Mouse (Mus musculus): ENCODE measurements around the gene Gzmg. TPM values are rescaled to one million over a fixed set of nuclear protein-coding genes. Genes with fewer than 3 reads are reported as not detected.
"Not testable (repeated sequence)": the region's sequence is repeated elsewhere in the genome, so short reads cannot be mapped to it uniquely, and the experiment has no call there.

The Gzmg gene
- not detected in 2 replicates for polyA plus RNA-seq (2012; rRNA removed)

- not testable (repeated sequence) for DNase-seq (ENCODE audit: low spot score)
Observed at GRCm38 (mm10) chr14:56159479-56159878, at the start of gene Gzmg. Gene Gzmg (minus strand): TSS chr14:56159579.

GRCm38 (mm10) chr14:56205613-56206012 lies 46.2 kb upstream of the Gzmg start:
- no peak for DNase-seq (ENCODE audit: low spot score)

- not testable (repeated sequence) for DNase-seq (ENCODE audit: low spot score)
Observed at GRCm38 (mm10) chr14:56205021-56205420, 45.6 kb upstream of the Gzmg start.

- peak; percentile 41 for DNase-seq (ENCODE audit: low spot score)
Observed at GRCm38 (mm10) chr14:56203975-56204374, 44.6 kb upstream of the Gzmg start.

- DNase-seq (ENCODE audit: low spot score): no peak
Observed at GRCm38 (mm10) chr14:56186946-56187345, 27.6 kb upstream of the Gzmg start.

DNA sequence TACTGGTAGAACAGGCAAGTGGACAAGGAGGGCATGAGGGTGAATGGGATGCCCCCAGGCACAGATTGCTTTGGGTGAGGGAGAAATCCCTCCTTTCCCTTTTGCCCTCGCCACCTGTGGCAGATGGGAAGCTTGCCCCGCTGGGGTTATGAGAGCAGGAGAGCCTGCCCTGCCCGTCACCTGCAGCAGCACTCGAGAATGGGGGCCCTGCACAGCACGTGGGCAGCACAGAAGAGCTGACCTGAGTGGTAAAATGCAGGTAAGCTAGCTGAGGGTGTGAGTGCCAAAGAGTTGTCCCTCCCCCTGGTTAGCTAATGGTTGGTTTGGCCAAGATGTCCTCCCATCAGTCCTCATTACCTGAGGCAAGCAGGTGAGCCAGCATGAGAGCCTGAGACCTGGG lies 27.1 kb upstream of the Gzmg start:
- no peak for DNase-seq (ENCODE audit: low spot score)

DNA sequence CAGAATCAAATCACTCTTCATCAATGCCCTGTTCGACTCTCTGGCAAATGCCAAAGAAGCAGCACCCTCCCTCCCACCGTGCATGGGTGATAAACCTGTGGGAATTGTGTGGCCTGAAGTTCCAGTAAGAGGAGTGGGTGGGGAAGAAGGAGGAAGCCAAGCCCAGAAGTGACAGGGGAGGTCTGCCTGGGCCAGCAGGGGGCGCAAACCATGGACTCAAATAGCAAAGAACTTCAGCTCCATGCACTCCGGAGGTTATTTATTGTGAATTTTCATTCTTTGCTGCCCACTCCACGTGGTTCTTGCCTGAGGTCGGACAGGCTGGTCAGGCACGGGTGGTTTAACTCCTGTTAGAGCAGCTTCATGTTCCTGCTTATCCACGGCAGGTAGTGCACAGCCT lies 18.3 kb upstream of the Gzmg start:
- DNase-seq (ENCODE audit: low spot score): not testable (repeated sequence)

GRCm38 (mm10) chr14:56174499-56174898 lies 15.1 kb upstream of the Gzmg start, which contains the start of gene Gzmn:
Gene Gzmn (minus strand): TSS chr14:56174599.
- DNase-seq (ENCODE audit: low spot score): no peak

- no peak for DNase-seq (ENCODE audit: low spot score)
Observed at GRCm38 (mm10) chr14:56173396-56173795, 14.0 kb upstream of the Gzmg start.

DNA sequence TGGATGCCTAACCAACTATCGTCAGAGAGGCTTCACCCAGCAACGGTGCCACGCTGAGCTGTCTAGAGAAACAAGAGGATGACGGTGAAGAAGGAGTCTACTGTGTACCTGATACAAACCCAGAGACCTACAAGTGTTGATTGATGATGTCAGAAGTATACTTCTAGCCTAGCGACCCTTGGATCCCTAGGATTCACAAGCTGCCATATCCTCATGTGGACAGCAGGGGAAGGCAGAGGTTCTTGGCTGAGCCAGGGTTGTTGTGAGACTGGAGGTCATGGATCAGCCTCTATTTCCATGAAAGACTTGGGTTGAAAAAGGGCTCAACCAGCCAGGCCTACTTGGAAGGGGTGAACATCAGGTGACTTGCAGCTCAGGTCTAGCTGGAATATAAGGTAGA lies 13.4 kb upstream of the Gzmg start:
- no peak for DNase-seq (ENCODE audit: low spot score)

DNA sequence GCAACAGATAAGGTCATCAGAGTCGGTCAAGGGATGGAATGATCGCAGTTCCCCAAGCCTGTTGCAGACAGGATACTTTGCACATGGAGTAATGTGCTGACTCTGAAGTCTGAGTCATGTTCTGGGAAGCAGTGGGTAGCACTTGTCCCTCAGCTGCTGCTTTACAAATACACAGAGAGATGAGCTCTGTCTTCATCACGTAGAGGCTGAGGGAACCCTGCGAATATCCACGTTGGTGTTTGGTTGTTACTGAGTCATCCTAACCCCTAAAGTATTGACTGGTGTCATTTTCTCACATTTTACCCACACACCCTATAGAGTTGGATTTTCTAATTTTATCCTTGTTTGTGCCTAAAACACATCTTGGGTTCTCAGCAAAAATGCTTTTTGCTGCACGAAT lies 8.6 kb upstream of the Gzmg start:
- no peak for DNase-seq (ENCODE audit: low spot score)

GRCm38 (mm10) chr14:56162109-56162508 lies 2.7 kb upstream of the Gzmg start:
- no peak for DNase-seq (ENCODE audit: low spot score)

DNA sequence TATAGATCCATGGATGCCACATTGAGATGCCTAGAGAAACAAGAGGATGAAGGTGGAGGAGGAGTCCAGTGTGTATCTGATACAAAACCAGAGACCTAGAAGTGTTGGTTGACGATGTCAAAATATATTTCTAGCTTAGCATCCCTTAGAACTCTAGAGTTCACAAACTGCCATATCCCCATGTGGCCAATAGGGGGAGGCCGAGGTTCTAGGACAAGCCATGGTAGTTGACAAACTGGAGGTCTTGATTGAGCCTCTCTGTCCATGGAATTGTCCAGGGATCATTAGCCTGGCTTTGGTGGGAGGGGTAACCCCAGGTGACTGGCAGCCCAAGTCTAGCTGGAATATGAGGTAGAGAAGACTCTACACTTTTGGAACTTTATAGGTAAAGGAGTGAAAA lies 4.0 kb downstream of the Gzmg start:
- no peak for DNase-seq (ENCODE audit: low spot score)

- not testable (repeated sequence) for DNase-seq (ENCODE audit: low spot score)
Observed at GRCm38 (mm10) chr14:56133675-56134074, 25.7 kb downstream of the Gzmg start.

DNA sequence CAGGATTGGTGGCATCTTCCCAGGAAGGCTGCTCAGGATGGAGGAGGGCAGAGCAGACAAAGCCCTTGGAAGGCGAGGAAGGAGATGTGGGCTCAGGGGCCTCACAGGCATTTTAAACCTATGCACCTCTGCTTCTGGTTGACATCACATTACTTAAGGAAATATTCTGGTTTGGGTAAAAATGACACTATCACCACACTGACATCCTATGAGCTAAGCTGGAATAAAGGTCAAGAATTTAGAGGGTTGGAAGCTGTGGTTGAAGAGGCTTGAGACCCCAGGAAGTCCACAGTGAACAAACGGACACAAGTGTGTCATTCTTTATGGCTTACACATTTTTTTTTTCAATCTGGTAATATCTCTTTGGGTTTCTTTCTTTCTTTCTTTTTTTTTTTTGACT lies 26.9 kb downstream of the Gzmg start, which contains the start of gene Gzmd:
Gene Gzmd (minus strand): TSS at position 101 of the 400 bp plus-strand sequence.
- not testable (repeated sequence) for DNase-seq (ENCODE audit: low spot score)

GRCm38 (mm10) chr14:56128341-56128740 lies 31.0 kb downstream of the Gzmg start:
- no peak for DNase-seq (ENCODE audit: low spot score)

DNA sequence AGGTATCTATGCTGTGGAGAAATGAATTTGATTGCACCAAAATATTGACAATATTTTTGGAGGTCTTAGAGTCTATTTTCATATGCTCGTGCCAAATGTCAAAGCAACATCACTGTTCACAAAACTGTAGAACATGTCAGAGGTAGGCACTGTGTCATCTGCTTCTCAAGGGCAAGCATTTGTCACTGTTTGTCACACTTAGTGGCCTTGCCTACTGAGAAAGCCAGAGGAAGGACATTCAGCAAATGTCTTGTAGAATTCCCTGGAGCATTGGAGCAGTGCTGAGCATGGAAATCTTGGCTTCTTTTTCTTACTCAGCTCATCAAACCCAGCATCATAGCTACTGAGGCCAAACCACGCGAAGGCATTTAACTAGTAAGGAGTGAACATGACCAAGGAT lies 35.9 kb downstream of the Gzmg start:
- DNase-seq (ENCODE audit: low spot score): no peak

DNA sequence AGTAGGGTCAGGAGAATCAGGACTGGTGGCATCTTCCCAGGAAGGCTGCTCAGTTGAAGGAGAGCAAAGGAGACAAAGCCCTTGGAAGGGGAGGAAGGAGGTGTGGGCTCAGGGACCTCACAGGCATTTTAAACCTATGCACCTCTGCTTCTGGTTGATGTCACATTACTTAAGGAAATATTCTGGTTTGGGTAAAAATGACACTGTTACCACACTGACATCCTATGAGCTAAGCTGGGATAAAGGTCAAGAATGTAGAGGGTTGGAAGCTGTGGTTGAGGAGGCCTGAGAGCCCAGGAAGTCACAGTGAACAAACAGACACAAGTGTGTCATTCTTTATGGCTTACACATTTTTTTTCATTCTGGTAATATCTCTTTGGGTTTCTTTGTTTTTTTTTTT lies 38.9 kb downstream of the Gzmg start, which contains the start of gene Gzme:
Gene Gzme (minus strand): TSS at position 101 of the 400 bp plus-strand sequence.
- DNase-seq (ENCODE audit: low spot score): no peak

DNA sequence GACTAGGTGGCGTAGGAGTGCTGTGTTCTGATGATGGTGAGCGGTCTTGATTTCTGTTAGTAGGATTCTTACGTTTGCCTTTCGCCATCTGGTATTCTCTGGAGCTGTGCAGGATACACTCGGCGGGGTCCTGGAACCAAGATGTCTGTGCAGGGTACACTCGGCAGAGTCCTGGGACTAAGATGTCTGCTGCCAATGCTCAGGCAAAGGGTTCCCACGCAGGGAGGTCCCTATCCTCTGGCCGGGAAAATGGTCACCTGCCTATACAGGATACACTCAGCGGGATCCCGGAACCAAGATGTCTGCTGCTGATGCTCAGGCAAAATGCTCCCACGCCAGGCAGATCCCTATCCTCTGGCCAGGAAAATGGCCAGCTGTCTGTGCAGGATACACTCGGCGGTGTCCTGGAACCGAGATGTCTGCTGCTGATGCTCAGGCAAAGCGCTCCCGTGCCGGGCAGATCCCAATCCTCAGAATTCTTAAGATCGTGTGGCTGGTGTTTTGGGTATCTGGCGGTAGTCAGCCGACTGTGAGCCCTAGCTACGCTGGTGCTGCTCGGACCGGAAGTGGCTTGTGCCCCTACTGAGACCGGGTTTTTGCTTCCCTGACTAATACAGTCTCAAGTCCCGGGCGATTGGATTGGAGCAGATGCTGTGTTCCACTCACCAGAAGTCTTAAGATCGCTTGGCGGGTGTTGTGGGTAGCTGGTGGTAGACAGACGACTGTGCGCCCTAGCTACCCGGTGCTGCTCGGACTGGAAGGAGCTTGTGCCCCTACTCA lies 43.7 kb downstream of the Gzmg start:
- not testable (repeated sequence) for DNase-seq (ENCODE audit: low spot score)
